10 mouse cellular contexts compared by ENCODE assay signal in the genomic region with DNA sequence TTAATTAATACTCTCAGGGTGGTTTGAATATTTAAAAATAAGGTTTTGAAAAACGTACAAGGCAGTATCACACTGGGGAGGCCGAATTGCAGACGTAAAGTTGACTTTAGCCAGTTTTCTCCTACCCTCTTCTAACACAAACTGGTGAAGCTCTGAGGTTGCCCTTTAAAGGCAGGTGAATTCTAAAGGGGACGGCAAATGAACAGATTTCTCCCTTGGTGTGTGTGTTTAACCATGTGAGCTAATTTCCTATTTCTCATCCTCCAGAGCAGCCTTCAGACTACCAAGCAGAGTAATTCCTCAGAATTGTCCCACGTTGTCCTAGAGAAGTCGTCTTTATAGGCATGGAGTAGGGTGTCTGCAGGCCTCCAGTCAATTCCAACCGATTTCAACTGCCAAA.
DNase-seq lines count a peak whose midpoint lies in the region; ATAC-seq and TF ChIP-seq lines count a peak whose summit lies in the region.
"Had no signal": no experiment of that assay in that cellular context is flagged by ENCODE, and none has a peak within 500 bp of the region (broad histone marks: within the 10 kb centered on the region; RNA-seq: fewer than 3 reads in every experiment).

No protein-coding gene starts in this region.

- H3K4me2 ChIP-seq in forebrain, embryonic 12.5 days = no peak overlapping the region
- H3K4me2 ChIP-seq: lung, embryonic 14.5 days had no signal

- no peak overlapping the region for H3K9ac ChIP-seq in forebrain, embryonic 12.5 days
- H3K9ac ChIP-seq: lung, embryonic 14.5 days had no signal

- H3K27ac ChIP-seq in forebrain, embryonic 10.5 days = 0 out of 2 replicates have a peak overlapping the region, but pooled peaks have one; percentile 69
- H3K27ac ChIP-seq in forebrain, embryonic 12.5 days = no peak overlapping the region
- H3K27ac ChIP-seq in kidney, adult 2 months (ENCODE audit: insufficient read depth, low read depth, low read length) = peak overlapping the region; percentile 71
- H3K27ac ChIP-seq in testis, adult 2 months (ENCODE audit: control insufficient read depth, insufficient read depth, low read depth, low read length) = peak overlapping the region; percentile 76

- no peak overlapping the region for H3K4me3 ChIP-seq in forebrain, embryonic 10.5 days
- no peak overlapping the region for H3K4me3 ChIP-seq in forebrain, embryonic 12.5 days (replicated peaks)
- H3K4me3 ChIP-seq in kidney, adult 2 months (ENCODE audit: insufficient read depth, low read depth, low read length) = no peak overlapping the region
- H3K4me3 ChIP-seq in testis, adult 2 months (ENCODE audit: control insufficient read depth, low read depth, low read length) = peak overlapping the region; percentile 39
- H3K4me3 ChIP-seq: erythroblast, embryonic 14.5 days had no signal

- no peak for TF ChIP-seq POLR2A in kidney, adult 2 months (IDR thresholded peaks at IDR 0.05; ENCODE audit: low read depth, low read length)
- no peak for TF ChIP-seq POLR2A in testis, adult 2 months (IDR thresholded peaks at IDR 0.05; ENCODE audit: control insufficient read depth, low read depth, low read length)

- peaks cover 16% of the 10 kb centered on the region for H3K4me1 ChIP-seq in forebrain, embryonic 10.5 days
- peaks cover 10% of the 10 kb centered on the region for H3K4me1 ChIP-seq in forebrain, embryonic 12.5 days
- no peaks in the 10 kb centered on the region; the same call in 1 of the 2 replicates for H3K4me1 ChIP-seq in kidney, adult 2 months (ENCODE audit: control insufficient read depth, insufficient read depth, low read length)
- peaks cover 7% of the 10 kb centered on the region for H3K4me1 ChIP-seq in testis, adult 2 months (ENCODE audit: control insufficient read depth, insufficient read depth, low read length)

- no peaks in the 10 kb centered on the region for H3K9me3 ChIP-seq in forebrain, embryonic 10.5 days
- no peaks in the 10 kb centered on the region for H3K9me3 ChIP-seq in forebrain, embryonic 12.5 days

- ATAC-seq in forebrain, embryonic 12.5 days (ENCODE audit: low FRiP score) = no peak

- TF ChIP-seq CTCF in kidney, adult 2 months (conservative IDR thresholded peaks at IDR 0.05; ENCODE audit: insufficient read depth, insufficient read length, low read depth, low read length) = no peak
- no peak for TF ChIP-seq CTCF in testis, adult 2 months (IDR thresholded peaks at IDR 0.05; ENCODE audit: control insufficient read depth, insufficient read depth, insufficient replicate concordance, low read depth, low read length)

- H3K27me3 ChIP-seq in forebrain, embryonic 10.5 days (ENCODE audit: poor library complexity, severe bottlenecking) = no peaks in the 10 kb centered on the region
- H3K27me3 ChIP-seq in forebrain, embryonic 12.5 days = no peaks in the 10 kb centered on the region
- no peaks in the 10 kb centered on the region for H3K27me3 ChIP-seq in kidney, adult 2 months (replicated peaks; ENCODE audit: control insufficient read depth, insufficient read depth, low read length)
- H3K27me3 ChIP-seq in testis, adult 2 months (ENCODE audit: control insufficient read depth, insufficient read depth, low read length) = no peaks in the 10 kb centered on the region

- H3K36me3 ChIP-seq in forebrain, embryonic 10.5 days (replicated peaks) = no peaks in the 10 kb centered on the region
- no peaks in the 10 kb centered on the region for H3K36me3 ChIP-seq in forebrain, embryonic 12.5 days (replicated peaks)
- no peaks in the 10 kb centered on the region for H3K36me3 ChIP-seq in kidney, adult 2 months (ENCODE audit: control insufficient read depth, insufficient read depth, low read length)
- no peaks in the 10 kb centered on the region for H3K36me3 ChIP-seq in testis, adult 2 months (ENCODE audit: control insufficient read depth, insufficient read depth, low read length)
- H3K36me3 ChIP-seq: G1E had no signal

- WGBS in forebrain, embryonic 10.5 days = 87% methylated on average over 7 of the region's 7 CpGs
- WGBS in forebrain, embryonic 12.5 days = 76% methylated on average over 7 of the region's 7 CpGs
- WGBS in kidney, adult 2 months = 72% methylated on average over 7 of the region's 7 CpGs

- DNase-seq in forebrain, embryonic 10.5 days (ENCODE audit: extremely low spot score, low spot score) = no peak
- DNase-seq in kidney, adult 2 months = no peak
- DNase-seq in kidney, adult 11 months = no peak
- DNase-seq in testis, postnatal 14 days (ENCODE audit: low spot score) = no peak
- no peak for DNase-seq in gastrocnemius, adult 8-10 months (ENCODE audit: low spot score in 2 of 2)
